Mouse (Mus musculus) large intestine, adult 2 months (tissue): ENCODE data around the gene Vmn2r55. TPM values are rescaled to one million over a fixed set of nuclear protein-coding genes. Genes with fewer than 3 reads are reported as not detected.
"Not testable (repeated sequence)": the region's sequence is repeated elsewhere in the genome, so short reads cannot be mapped to it uniquely, and the experiment has no call there.

Source experiments
- DNase-seq: peaks from one replicate; pipeline ENCODE4 v3.0.0-alpha.2; 2012; ENCODE audit warnings: low read depth, low spot score
- WGBS: fragments of 180-500 bp; shearing (Covaris S2); methylation state at CpG from one replicate; pipeline ENCODE4 v1.1.7; 2018; 5-methylcytosine and 5-hydroxymethylcytosine counted together
- polyA plus RNA-seq: library from polyadenylated mRNA; depleted of rRNA; stranded (reverse); fragments of >200 nt; gene quantifications from 2 replicates; pipeline ENCODE4 v1.2.3, GENCODE M21; 2012; rRNA removed

Gene Vmn2r55
- polyA plus RNA-seq, result not detected in 2 replicates

- DNase-seq, result not testable (repeated sequence)
- WGBS, result 82% methylated on average over 3 of the region's 3 CpGs
Measured at GRCm38 (mm10) chr7:12684903-12685302, at the start of gene Vmn2r55. TSS of gene Vmn2r55 (minus strand) at chr7:12685003.

DNA sequence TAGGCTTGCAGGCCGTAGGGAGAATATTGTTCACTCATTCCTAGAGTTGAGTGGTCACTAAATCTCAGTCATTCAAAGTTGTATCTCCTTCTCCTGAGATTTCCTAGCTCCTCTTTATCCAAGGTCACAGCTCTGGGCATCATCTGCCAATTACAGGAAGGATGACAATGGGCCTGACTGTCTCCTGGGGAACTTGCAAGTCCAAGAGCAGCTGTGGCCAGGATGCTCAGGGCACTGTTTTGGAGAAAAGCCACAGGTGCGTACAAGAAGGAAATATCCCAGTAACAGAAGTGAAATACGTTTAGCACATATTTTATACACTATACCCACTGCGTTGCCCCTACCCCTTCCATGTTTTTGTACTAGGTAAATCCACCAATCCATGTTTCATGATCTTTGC is 44.6 kb downstream of the Vmn2r55 start, which contains the start of gene Vmn2r54:
TSS of gene Vmn2r54 (minus strand) at position 101 of the 400 bp plus-strand sequence.
- WGBS, result 75% methylated on average over 3 of the region's 4 CpGs
- DNase-seq, result not testable (repeated sequence)

DNA sequence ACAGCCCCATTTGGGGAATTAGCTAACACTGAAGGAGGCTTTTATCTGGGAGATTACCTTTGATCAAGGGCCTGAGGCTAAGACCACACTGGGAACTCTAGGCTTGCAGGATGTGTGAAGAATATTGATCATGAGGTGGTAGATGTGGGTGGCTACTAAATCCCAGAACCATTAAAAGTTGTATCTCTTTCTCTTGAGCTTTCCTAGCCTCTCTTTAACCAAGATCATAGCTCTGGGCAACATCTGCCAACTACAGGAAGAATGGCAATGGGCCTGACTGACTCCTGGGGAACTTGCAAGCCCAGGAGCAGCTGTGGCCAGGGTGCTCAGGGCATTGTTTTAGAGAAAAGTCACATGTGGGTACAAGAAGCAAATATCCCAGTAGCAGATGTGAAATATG is 76.1 kb downstream of the Vmn2r55 start, which contains the start of gene Vmn2r53:
TSS of gene Vmn2r53 (minus strand) at position 101 of the 400 bp plus-strand sequence.
- no peak for DNase-seq

Other genes with a start within 250 kb of the Vmn2r55 start
- 1.5 and 1.8 TPM in 2 replicates for gene Zfp606, start 206.7 kb downstream of the Vmn2r55 start, polyA plus RNA-seq
- gene 2900092C05Rik, start 172.5 kb downstream of the Vmn2r55 start, polyA plus RNA-seq, result not detected in 2 replicates
- not detected in 2 replicates for gene Vmn2r53, start 76.2 kb downstream of the Vmn2r55 start, polyA plus RNA-seq
- not detected in 2 replicates for gene Vmn2r54, start 44.7 kb downstream of the Vmn2r55 start, polyA plus RNA-seq
- gene Vmn2r56, start 50.0 kb upstream of the Vmn2r55 start, polyA plus RNA-seq, result not detected in 2 replicates
- 0.38 and 0.52 TPM in 2 replicates for gene Zscan18, start 118.6 kb upstream of the Vmn2r55 start, polyA plus RNA-seq
- gene Zfp329, start 133.9 kb upstream of the Vmn2r55 start, polyA plus RNA-seq, result 0.87 and 1.3 TPM in 2 replicates
- gene Zfp110, start 149.8 kb upstream of the Vmn2r55 start, polyA plus RNA-seq, result 6.0 and 10.3 TPM in 2 replicates
- 0.33 and 0.51 TPM in 2 replicates for gene Zfp128, start 196.2 kb upstream of the Vmn2r55 start, polyA plus RNA-seq
- 6.8 and 7.5 TPM in 2 replicates for gene Zscan22, start 212.8 kb upstream of the Vmn2r55 start, polyA plus RNA-seq
- gene Rps5, start 237.3 kb upstream of the Vmn2r55 start, polyA plus RNA-seq, result 2,560 and 2,617 TPM in 2 replicates
- gene Rnf225, start 242.4 kb upstream of the Vmn2r55 start, polyA plus RNA-seq, result 0.20 and 0.27 TPM in 2 replicates